Mouse (Mus musculus): ENCODE measurements around the gene Dab1. TPM values are rescaled to one million over a fixed set of nuclear protein-coding genes. Genes with fewer than 3 reads are reported as not detected.

Gene Dab1
- total RNA-seq (2021): 1 to 10 TPM in 1 of 2 experiments, under 1 TPM in 1; 0.74 to 2.3 TPM
- long read RNA-seq, experiment 1: 0 reads
- long read RNA-seq, experiment 2, partial matches to known transcripts: 0 of 3 reads
- long read RNA-seq, experiment 2, other reads (novel, unspliced or antisense): 3 of 3 reads

DNA sequence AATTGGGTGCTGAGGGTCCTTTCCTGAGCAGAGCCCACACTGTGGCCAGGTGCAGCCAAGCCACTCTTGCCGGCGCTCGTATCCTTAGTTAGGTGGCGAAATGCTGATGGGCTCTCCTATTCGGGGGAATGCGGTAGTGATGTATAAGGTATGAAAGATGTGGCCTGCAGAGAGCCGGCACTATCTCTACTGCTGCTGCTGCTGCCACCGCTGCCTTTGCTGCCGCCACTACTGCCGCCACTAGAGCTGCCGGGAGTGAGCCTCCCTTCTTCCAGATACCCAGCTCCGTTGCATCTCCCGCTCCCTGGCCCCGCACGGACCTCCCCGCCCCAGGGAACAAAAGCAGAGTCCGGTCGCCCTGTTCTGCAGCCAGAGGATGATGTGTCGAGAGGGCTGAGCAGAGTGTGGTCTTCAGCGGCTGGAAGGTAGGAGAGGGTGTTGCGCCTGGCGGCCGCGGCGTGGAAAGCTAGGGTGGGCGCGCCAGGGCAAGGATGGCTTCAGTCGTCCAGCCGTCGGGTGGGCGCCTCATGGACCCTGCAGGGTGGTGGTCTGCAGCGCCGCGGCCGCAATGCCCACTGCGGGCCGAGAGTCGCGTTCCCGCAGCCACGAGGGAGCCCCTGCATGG is at the start of gene Dab1:
Gene Dab1 (plus strand): TSS at position 39 of the 625 bp plus-strand sequence.
- DNase-seq (ENCODE audit: low spot score in 2 of 2): no peak

DNA sequence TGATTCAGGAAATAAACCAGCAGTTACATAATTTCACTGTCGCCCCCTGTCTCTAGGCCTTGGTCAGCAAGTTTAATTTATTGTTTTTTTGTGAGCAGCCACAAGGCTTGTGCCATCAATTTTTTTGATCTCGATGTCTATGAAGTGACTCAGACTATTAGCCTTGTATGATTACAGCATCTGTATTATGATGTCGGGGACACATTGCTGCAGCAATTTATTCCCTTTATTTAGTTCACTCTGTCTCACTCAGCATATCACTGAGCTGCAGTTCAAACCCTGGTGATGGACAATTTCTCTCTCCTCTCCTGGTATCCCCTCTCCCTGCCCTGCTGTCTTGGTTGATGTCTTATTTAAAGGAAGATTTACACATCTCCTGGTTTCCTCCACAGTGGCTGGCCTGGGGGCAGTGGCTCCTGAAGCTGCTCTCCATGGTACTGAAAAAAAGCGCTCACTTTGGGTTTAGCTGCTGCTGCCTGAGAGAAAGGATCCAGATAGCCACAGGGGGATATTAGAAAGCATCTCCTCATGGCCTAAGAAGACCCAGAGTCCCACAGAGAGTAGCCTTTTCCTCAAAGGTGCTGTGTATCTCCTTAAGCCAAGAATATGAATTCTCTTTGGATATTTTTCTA is 47.3 kb upstream of the Dab1 start:
- DNase-seq (ENCODE audit: low spot score in 2 of 2): peak in 1 of 2 experiments; percentile 45

GRCm38 (mm10) chr4:103575556-103575955 is 43.6 kb upstream of the Dab1 start:
- no peak for DNase-seq (ENCODE audit: low spot score in 2 of 2)

GRCm38 (mm10) chr4:103576305-103576704 is 42.9 kb upstream of the Dab1 start:
- no peak for DNase-seq (ENCODE audit: low spot score in 2 of 2)

DNA sequence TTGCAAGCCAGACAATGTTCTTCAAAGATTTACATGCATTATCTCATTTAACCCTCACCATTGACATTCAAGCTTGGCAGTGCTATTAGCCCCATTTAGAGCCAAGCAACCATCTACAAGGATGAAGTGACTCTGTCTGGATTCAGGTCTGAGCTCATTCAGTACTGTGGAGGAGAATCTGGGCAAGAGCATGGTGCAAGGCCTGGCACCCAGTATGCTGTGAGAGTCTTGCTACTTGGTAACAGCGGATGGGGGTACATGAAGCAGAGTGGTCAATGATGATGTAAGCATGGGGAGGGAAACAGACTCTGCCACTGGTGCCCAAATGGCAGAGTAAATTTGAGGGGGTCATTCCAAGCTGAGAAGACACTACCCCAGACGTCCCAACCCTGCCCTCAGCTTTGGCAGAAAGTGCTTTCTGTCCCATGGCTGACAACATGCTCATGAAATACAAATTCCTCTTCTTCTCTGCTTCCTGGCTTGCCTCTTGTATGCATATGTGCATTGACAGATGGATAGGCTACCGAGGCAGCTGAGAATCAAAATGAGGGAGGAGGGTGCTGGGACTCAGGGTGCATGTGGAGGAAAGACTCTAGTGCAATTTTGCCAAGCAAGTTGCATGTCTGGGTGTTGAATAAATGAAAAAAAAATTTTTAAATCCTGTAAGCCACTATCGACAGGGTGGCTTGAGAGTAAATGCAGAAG is 41.9 kb upstream of the Dab1 start:
- no peak for DNase-seq (ENCODE audit: low spot score in 2 of 2)

GRCm38 (mm10) chr4:103577821-103578220 is 41.3 kb upstream of the Dab1 start:
- DNase-seq (ENCODE audit: low spot score in 2 of 2): no peak

DNA sequence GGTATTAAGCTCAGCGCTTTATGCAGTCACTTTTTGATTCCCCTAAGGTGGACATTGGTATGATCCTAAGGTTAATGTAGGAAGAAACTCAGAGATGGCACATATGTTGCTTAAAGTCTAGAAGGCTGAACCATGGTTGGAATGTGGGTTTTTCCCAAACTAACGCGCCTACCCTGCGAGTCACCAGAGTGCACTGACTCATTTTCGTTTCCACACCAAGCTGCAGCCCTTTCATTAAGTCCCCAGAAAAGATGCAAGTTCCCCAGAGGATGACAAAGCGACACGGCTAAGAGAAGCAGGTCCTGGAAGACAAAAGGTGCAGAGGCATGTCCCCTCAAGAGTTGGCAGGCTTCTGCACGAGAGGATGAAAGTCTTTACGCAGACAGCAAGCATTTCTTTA is 39.1 kb upstream of the Dab1 start:
- DNase-seq (ENCODE audit: low spot score in 2 of 2): no peak

- DNase-seq (ENCODE audit: low spot score in 2 of 2): peak; percentile 26 to 68
Observed at GRCm38 (mm10) chr4:103615011-103615410, 4.1 kb upstream of the Dab1 start.

- DNase-seq (ENCODE audit: low spot score in 2 of 2): peak; percentile 23 to 24
Observed at GRCm38 (mm10) chr4:103619946-103620371, 800 bp downstream of the Dab1 start.

DNA sequence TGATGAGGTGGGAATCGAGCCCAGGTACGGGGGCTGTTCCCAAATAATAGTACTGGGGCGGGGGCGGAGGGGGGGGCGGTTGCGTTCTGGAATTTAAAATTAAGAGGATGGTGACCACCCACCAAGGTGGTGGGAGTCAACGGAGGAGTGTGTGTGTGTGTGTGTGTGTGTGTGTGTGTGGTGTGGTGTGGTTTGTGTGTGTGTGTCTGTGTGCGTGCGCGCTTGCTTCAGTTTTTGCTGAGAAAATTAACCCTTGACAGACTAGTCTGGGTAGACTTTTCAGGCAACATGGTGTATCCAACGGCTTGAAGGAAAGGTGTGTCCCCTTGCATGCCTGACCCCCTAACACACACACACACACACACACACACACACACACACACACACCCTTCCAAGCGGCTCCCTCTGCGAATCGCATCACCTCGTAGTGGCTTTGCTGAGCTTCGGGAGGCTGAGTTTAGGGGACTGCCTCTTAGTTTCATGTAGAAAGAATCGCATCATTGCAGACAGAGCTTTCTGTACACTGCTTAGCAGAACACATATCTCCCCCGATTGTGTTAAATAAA is 1.5 kb downstream of the Dab1 start:
- DNase-seq (ENCODE audit: low spot score in 2 of 2): no peak

DNA sequence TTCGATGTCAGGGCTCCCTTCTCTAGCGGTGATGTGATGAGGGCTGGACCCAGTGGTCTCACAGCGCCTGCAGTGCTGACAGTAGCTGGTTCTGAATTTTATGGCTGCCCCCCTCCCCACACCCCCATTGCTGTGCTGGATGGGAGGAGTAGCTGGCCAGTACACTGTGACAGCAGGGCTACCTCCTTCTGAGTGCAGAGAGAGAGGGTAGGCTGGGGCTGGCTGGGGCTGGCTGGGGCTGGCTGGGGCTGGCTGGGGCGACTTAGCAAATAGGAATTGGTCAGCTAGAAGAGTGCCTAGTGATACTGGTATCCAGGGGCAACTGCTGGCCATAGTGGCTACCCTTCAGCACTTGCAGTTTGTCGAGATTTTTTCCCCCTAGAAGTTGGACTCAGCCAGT is 2.4 kb downstream of the Dab1 start:
- DNase-seq (ENCODE audit: low spot score in 2 of 2): no peak

DNA sequence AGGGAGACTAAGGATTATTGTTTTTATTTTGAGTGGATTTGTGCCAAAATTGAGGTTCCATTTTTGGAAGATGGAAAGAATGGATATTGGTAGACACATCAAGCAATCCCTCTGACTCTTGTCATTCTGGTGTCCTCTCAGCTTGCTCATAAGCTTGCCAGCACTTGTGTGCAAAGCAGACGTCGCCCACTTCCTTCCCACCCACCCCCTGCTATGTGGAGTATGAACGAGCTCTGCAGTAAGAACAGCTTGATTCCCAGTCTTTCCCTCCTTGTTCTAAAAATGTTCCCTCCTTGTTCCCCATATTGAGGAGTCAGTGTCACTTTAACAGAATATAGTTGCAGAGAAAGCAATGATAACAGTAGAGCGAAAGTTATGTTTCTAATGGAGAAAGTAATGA is 11.0 kb downstream of the Dab1 start:
- DNase-seq (ENCODE audit: low spot score in 2 of 2): no peak

DNA sequence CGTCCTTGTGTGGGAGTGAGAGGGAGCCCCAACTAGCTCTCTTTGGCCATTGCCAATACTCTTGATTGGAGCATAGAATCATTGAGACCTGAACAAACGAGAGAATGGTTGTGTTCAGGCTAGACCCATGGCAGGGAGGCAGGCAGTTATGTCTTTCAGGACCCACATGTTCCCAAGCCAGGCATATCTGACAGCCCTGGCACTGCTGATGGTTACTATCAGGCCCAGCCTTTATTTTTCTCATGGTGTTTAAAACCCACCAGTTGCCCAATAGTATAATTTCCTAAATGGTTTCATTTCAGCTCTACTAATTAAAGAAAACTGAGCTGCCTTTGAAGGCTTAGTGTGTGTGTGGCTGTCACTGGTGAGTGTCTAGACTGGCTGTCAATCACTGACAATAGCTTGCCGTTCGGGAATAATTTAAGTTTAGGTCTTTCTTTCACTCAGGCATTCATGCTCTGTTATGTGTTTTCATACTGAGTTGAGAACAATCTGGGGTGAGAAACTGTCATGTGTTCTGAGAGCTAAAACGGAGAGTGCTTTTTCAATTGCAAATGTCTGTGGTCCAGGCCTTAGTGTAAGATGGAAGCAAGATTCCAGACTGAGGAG is 17.1 kb downstream of the Dab1 start:
- DNase-seq (ENCODE audit: low spot score in 2 of 2): no peak

- no peak for DNase-seq (ENCODE audit: low spot score in 2 of 2)
Observed at GRCm38 (mm10) chr4:103648209-103648896, 29.2 kb downstream of the Dab1 start.

DNA sequence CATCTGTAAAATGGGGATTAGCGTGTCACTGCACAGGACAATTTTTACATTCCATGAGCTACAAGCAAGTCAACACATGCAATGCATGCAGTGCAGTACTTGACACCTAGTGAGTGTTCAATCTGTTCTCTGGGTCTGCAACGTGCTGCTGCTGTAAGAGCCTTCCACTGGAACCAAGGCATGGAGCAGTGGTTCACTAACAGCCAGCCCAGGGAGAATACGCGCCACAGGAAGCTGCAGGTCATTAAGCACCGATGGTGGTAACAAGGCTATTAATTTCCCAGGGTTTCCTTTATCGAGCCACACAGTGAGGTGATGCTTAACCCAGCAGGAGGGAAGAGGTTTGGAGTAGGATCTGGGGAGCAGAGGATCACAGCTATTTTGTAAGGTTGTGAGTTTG is 36.6 kb downstream of the Dab1 start:
- DNase-seq (ENCODE audit: low spot score in 2 of 2): no peak

DNA sequence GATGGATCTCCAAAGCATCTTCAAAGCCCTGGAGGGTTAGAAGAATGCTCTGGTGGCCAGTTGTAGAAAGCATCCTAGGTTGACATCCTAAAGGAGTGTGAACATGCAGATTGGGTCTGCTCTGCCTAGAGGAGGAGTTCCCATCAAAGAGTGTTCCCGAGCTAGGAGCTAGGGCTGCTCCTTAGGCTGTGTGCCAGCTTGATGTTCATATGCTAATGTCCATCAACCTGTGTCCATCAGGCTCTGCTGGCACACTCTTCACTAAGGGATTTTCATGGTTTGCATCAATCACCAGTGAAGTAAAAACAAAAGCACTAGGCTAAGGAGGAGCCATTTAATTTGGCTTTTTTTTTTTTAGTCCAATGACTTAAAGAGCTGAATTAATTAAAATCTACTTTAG is 42.2 kb downstream of the Dab1 start:
- DNase-seq (ENCODE audit: low spot score in 2 of 2): no peak

DNA sequence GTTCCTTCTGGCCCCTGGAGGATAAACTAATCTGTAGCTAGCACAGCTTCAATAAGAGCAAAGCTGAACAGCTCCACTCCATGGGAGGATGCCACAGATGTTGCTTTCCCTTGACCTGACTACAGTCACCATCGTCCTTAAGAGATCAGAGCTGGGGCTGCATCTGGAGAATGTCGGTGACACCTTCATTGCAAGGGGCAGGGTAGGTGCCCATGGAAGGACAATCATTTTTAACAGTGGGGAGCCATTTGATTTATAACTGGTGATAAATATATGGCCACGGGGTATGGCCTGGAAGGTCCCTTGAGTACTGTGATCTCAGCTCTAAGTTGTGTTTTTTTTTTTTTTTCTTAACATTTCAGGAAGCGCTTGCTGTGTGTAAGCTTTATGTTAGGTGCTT is 48.3 kb downstream of the Dab1 start:
- DNase-seq (ENCODE audit: low spot score in 2 of 2): no peak

DNA sequence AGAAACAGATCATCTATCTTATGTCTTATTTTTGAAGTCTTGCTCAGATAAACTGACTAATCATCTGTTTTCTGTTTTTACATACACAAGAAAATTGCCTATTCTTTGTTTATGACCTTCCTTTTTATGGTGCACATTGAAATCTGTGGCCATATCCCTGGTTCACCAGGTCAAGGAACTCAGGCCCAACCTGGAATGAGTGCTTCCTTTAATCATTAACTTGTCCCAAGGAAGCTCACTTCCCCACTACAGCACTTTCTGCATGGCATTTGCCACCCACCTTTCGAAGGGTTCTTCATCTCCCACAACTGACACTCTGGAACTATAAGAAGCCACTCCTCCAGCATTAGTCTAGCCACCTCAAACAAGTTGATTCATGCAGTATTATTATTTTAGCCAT is 58.0 kb downstream of the Dab1 start:
- no peak for DNase-seq (ENCODE audit: low spot score in 2 of 2)

DNA sequence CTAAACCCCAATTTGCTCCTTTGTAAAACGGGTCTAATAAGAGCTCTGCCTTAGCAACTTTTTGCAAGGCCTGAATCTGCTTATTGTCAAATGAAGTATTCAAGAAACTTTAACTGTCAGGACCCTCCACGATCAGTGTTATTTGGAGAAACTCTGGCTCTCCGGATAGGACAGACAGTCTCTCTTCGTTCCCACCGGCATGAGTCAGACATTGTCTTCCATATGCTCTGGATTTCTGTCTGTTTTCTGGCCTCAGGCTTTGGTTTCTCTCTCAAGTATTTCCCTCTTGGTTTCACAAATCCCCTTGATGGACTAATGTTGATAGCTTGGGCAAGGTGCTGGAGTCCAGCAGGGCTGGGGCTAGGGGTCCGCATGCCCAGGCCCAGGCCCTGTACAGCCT is 59.3 kb downstream of the Dab1 start:
- DNase-seq (ENCODE audit: low spot score in 2 of 2): no peak

GRCm38 (mm10) chr4:103685136-103685535 is 66.0 kb downstream of the Dab1 start:
- DNase-seq (ENCODE audit: low spot score in 2 of 2): no peak

DNA sequence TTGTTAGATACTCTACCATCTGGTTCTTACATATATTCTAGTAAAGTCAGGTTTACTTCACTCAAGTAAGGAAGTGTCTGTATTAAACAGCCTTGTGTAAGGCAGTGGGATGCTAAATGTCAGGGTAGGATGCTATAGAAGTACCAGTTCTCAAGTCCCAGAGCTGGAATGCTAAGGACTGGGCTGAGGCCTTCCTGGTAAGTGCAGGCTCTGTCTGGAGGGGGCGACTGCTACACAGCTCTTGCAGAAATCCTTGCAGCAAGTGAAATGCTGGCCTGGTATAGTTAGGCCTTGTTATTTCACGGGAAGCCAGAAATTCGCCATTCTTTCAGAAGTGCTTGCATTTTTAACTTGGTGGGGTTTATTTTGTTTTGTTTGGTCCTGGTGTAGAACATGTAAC is 72.6 kb downstream of the Dab1 start:
- no peak for DNase-seq (ENCODE audit: low spot score in 2 of 2)
